Mouse (Mus musculus) layer of hippocampus, postnatal 25 days (tissue): ENCODE results near the gene Magohb. TPM values are rescaled to one million over a fixed set of nuclear protein-coding genes. Genes with fewer than 3 reads are reported as not detected.
"Not testable (repeated sequence)": the region's sequence is repeated elsewhere in the genome, so short reads cannot be mapped to it uniquely, and the experiment has no call there.

Source experiments
- DNase-seq, 2 experiments: peaks; one replicate each; pipeline ENCODE4 v3.0.0; 2022; ENCODE audit warnings: mixed read lengths in 2 of 2, low spot score in 1 of 2; ENCODE audit errors: extremely low spot score in 1 of 2
- total RNA-seq, 2 experiments: library from RNA; stranded (reverse); gene quantifications; 2 replicates each; pipeline ENCODE4 v1.2.3; 2021

The Magohb gene
- total RNA-seq, result 10 to 100 TPM; 10.8 to 11.7 TPM

- DNase-seq, result peak; percentile 92 to 97
Measured at GRCm38 (mm10) chr6:131292991-131293788, at the start of gene Magohb. TSS of gene Magohb (minus strand) at chr6:131293244.

GRCm38 (mm10) chr6:131340082-131340481 lies 47.0 kb upstream of the Magohb start:
- DNase-seq, result no peak

GRCm38 (mm10) chr6:131339309-131339708 lies 46.3 kb upstream of the Magohb start:
- no peak for DNase-seq

- DNase-seq, result no peak
Measured at GRCm38 (mm10) chr6:131338787-131339186, 45.7 kb upstream of the Magohb start.

GRCm38 (mm10) chr6:131327076-131327475 lies 34.0 kb upstream of the Magohb start:
- no peak for DNase-seq

GRCm38 (mm10) chr6:131321854-131322639 lies 29.0 kb upstream of the Magohb start:
- DNase-seq, result no peak

- DNase-seq, result no peak
Measured at GRCm38 (mm10) chr6:131316155-131317101, 23.4 kb upstream of the Magohb start.

- no peak for DNase-seq
Measured at GRCm38 (mm10) chr6:131308031-131308430, 15.0 kb upstream of the Magohb start.

GRCm38 (mm10) chr6:131304776-131305175 lies 11.7 kb upstream of the Magohb start:
- no peak for DNase-seq

- DNase-seq, result no peak
Measured at GRCm38 (mm10) chr6:131298531-131298930, 5.5 kb upstream of the Magohb start.

- DNase-seq, result no peak
Measured at GRCm38 (mm10) chr6:131294435-131295112, 1.5 kb upstream of the Magohb start.

GRCm38 (mm10) chr6:131293916-131294315 lies 872 bp upstream of the Magohb start:
- DNase-seq, result no peak

- DNase-seq, result peak in 1 of 2 experiments; percentile 33
Measured at GRCm38 (mm10) chr6:131292276-131292990, 611 bp downstream of the Magohb start.

- DNase-seq, result no peak
Measured at GRCm38 (mm10) chr6:131290430-131290829, 2.6 kb downstream of the Magohb start.

GRCm38 (mm10) chr6:131278160-131278559 lies 14.9 kb downstream of the Magohb start:
- DNase-seq, result not testable (repeated sequence)

- DNase-seq, result no peak
Measured at GRCm38 (mm10) chr6:131276659-131277058, 16.4 kb downstream of the Magohb start.

- DNase-seq, result no peak
Measured at GRCm38 (mm10) chr6:131272311-131272710, 20.7 kb downstream of the Magohb start.

GRCm38 (mm10) chr6:131270312-131270711 lies 22.7 kb downstream of the Magohb start:
- DNase-seq, result no peak

GRCm38 (mm10) chr6:131269599-131269998 lies 23.4 kb downstream of the Magohb start:
- DNase-seq, result no peak
